Mouse (Mus musculus) adrenal gland, adult (tissue): ENCODE measurements around the gene H2-T22.

Experiments used
- DNase-seq, 2 experiments: peaks; one replicate each; pipeline ENCODE4 v3.0.0; 2022 to 2023; ENCODE audit warnings: low spot score in 1 of 2; ENCODE audit not compliant: inconsistent age in 2 of 2

Gene H2-T22

GRCm38 (mm10) chr17:35999356-35999755, 43.2 kb downstream of the H2-T22 start:
- DNase-seq = no peak

GRCm38 (mm10) chr17:35998545-35999305, 43.8 kb downstream of the H2-T22 start:
- DNase-seq = no peak

- peak; percentile 36 to 72 for DNase-seq
These were observed 44.6 kb downstream of the H2-T22 start for GRCm38 (mm10) chr17:35997713-35998510.

- DNase-seq = peak; percentile 96 to 100
These were observed 45.6 kb downstream of the H2-T22 start for GRCm38 (mm10) chr17:35996949-35997348.

- DNase-seq = no peak
These were observed 47.7 kb downstream of the H2-T22 start for GRCm38 (mm10) chr17:35994879-35995240.

- DNase-seq = peak; percentile 87 to 95
These were observed 48.2 kb downstream of the H2-T22 start for GRCm38 (mm10) chr17:35994175-35994878.

GRCm38 (mm10) chr17:35993675-35994074, 48.9 kb downstream of the H2-T22 start:
- DNase-seq = peak; percentile 79 to 89

- DNase-seq = no peak
These were observed 50.8 kb downstream of the H2-T22 start for GRCm38 (mm10) chr17:35991781-35992180.
